Mouse (Mus musculus) kidney, adult 8-10 months (tissue): ENCODE measurements around the gene Golga5.
A peak's percentile ranks its signal among the peaks of the same experiment; 100 is the strongest.
"Not testable (repeated sequence)": the region's sequence is repeated elsewhere in the genome, so short reads cannot be mapped to it uniquely, and the experiment has no call there.

Experiments
- DNase-seq, 2 experiments: peaks; one replicate each; pipeline ENCODE4 v3.0.0; 2022

The Golga5 gene

GRCm38 (mm10) chr12:102450437-102450836 is 18.5 kb upstream of the Golga5 start:
- DNase-seq = peak in 1 of 2 experiments; percentile 30

GRCm38 (mm10) chr12:102451126-102451851 is 17.6 kb upstream of the Golga5 start:
- DNase-seq = peak; percentile 36 to 42

DNA sequence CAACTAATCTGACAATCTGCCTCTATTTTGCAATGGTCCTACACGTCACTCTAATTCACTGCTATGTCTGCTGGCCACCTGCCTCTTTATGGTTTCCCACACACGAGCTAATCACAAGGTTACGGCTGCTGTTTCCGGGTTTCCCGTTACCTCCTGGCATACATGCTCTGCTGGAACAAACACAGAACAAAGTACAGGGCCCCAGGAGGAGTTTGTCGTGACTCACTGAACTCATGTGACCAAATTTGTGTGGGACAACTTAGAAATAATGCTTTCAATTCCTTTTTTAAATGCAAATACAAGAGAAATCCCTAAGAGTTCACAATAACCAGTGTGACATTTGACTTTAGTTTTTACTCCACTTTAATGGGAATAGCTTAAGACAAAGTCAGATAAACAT is 15.4 kb upstream of the Golga5 start:
- DNase-seq = peak; percentile 68 to 72

GRCm38 (mm10) chr12:102456467-102457193 is 12.3 kb upstream of the Golga5 start:
- no peak for DNase-seq

- no peak for DNase-seq
Measured at GRCm38 (mm10) chr12:102460014-102460413, 8.9 kb upstream of the Golga5 start.

DNA sequence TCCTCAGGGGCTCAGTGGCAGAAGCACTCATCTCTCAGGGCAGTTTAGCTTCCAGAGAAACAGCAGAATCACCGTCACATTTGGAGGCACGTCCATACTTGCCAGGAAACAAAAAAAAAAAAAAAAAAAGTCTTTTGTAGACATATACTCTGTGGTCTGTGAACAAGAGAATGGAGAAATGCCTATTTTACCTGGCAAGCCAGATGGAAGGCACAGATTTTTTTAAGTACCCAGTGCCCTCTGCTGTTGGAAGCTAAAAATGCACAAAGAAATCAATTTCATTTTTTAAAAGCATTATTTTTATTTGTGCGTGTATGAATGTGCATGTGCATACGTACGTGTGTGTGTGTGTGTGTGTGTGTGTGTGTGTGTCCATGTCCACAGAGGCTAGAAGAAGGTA is 7.8 kb upstream of the Golga5 start:
- DNase-seq = no peak

GRCm38 (mm10) chr12:102464650-102465049 is 4.3 kb upstream of the Golga5 start:
- no peak for DNase-seq

GRCm38 (mm10) chr12:102468136-102468535 is 799 bp upstream of the Golga5 start:
- no peak for DNase-seq

GRCm38 (mm10) chr12:102474411-102474810 is 5.5 kb downstream of the Golga5 start:
- DNase-seq = no peak

DNA sequence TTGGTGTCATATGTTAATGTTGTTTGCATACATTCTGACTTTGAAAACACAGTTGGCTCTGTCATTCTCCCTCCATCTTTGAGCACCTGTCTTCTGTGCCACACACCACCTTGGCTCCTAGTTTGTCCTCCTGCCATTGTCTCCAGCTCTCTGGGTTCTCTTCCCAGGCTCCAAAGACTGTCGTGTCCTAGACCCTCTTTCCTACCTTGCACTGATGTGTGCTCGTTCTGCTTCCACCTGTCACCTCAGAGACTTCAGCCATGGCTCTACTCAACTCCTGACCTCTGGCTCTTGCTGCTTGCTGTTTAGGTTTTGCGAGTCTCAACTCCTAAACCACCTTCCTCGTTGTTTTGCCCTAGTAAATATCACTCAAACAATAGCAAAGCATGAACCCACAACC is 11.5 kb downstream of the Golga5 start:
- no peak for DNase-seq

GRCm38 (mm10) chr12:102484946-102485345 is 16.0 kb downstream of the Golga5 start:
- DNase-seq = no peak

- DNase-seq = no peak
Measured at GRCm38 (mm10) chr12:102491911-102492310, 23.0 kb downstream of the Golga5 start.

- not testable (repeated sequence) for DNase-seq
Measured at GRCm38 (mm10) chr12:102495754-102496153, 26.8 kb downstream of the Golga5 start.

DNA sequence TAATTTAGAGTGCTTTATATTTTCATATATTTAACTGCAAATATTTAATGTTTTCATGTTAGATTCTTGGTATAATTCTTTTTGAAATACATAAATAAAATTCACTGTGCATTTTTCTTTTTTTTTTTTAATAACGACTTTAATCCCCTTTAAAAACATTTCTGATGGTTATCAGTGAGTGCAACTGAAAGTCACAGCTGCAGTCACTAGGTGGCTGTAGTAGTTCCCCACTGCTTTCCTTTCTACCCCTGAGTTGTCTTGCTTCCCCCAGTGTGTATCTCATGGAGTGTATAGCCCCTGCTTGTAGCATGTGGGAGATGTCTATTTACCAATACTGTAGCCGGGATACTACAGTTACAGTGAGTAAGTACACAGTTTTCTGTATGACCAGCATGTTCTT is 29.0 kb downstream of the Golga5 start:
- no peak for DNase-seq

DNA sequence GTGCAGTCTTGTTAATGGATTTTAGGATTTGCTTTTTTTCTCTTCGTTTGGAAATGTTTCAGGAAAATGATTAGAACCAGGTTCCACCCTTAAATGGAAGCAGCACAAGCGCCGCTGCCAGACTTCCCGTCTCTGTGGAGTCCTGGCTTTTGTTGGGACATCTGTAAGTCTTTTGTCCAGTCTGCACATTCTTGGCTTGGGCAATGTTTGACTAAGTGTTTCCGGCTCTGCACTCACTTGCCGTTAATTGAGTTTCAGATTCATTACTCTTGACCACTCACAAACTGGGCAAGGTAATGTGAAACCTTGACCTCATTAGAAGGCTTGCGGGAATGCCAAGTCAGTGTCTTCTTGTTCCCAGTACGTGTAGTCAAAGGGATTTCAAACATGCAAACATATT is 29.8 kb downstream of the Golga5 start:
- peak; percentile 87 to 89 for DNase-seq

DNA sequence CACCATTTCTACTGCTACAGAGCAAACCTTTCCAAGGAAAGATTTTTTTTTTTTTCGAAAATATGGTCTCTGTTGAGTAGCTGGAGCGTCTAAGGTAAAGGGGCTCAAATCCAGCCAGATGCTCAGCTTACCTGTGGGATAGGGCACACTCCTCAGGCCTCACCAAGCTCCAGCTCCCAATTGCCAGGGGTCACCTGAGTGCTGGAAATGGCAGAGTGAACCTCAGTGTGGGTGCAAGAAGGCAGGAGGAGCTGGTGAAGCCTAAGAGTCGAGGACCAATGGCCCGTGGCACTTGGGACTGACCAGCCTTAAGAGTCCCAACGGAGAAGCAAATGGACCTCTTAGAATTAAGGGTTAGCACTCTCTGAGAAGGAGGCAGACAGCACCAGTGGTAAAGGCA is 30.3 kb downstream of the Golga5 start:
- peak in 1 of 2 experiments; percentile 2 for DNase-seq

DNA sequence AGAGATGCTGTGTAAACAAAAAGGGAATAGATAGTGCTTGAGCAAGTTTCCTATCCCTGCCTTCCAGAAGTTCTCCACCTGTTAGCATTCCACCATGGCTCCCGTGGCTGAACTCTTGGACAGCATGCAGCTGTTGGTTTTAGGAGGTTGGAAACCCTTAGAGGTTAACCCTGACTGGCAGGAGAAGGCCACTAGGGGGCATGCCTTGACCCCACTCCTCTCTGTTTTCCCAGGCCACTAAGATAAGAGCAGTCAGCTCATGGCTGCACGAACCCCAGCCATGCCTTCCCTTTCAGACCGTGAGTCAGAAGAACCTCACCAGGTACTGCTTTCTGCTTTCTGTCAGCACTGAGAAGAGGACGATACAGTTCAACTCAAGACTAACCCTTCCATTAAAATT is 30.8 kb downstream of the Golga5 start:
- DNase-seq = peak in 1 of 2 experiments; percentile 8

DNA sequence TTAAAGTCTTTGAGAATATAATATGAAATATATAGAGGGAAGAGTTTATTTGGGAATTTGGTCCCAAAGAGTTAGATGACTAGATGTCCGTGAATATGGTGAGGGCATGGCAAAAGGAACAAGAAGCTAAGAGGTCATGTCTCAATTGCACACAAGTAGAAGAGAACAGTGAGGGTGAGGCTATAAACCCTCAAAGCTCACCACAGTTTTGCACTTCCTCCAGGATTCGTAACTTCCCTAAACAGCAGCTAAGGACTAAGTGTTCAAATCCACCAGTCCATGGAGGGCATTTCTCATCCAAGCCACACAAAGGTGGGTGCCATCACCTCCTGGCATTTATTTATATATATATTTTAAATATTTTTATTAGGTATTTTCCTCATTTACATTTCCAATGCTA is 32.1 kb downstream of the Golga5 start:
- no peak for DNase-seq

DNA sequence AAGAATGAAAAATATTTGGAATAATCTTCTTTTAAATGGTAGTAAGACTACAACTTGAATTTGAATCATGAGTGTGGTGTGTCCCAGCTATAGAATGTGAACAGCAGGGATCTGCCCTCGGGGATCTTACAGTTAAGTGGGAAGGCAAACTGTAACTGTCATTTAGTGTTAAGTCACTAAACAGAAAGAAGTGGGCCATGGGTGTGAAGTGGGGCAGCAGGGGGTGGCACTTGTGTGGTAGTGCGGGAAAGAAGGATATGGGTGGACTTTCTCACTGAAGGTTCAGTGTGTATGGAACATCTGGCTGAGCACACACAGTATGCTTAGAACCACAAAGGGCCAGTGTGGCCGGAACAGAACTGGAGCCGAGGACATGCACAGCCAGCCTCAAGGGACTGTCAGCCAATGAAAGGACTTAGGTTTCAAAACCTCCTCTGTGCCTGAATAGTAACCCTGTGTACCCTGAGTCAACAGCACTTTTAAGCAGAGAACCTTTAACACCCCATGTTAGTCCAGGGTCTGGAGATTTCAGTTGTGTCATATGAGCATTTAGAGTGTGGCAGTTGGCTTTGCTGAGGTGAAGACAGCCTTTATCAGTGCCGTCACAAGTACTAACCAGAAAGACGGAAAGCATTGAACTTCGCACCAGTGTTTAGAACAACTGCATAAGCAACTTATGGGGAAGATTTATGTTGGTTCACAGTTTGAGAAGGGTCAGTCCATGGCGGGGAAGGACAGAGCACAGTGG is 33.1 kb downstream of the Golga5 start:
- DNase-seq = no peak

DNA sequence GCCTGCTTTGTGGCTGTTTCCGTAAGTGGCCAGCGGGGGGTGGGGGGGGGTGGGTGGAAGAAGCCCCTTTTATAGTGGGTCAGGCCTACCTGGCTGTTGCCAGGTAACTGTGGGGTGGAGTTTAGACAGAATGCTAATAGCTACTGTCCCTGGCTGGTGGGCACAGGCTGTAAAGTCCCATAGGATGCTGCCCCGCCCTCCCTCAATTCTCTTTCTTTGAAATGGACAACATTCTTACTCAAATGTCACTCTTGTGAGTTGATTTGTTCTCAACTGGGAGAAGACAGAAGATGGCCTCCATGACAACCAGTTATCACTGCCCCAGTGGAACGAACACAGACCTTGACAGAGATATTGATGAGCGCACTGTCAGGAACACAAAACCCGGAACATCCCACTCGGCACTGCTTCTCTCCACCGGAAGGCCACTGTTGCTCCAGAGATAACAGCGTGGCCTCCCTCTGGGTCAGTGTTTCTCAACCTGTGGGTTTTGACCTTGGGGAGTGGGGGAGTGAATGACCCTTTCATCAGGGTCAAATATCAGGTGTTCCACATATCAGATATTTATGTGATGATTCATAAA is 36.3 kb downstream of the Golga5 start:
- DNase-seq = no peak

DNA sequence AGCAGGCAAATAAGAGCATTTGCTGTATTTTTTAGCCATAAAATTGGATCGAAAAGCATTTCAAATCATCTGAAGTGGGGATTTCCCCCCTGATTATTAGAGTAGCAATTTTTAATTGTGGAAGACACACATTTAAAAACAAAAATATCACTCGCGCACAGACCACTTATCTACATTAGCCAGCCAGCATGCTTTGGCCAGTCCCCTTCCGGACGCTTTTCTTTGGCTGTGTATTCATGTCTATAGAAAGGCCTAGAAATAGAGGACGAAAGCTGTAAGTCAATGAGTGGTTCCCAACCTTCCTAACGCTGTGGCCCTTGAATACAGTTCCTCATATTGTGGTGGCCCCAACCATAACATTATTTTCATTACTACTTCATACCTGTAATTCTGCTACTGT is 37.0 kb downstream of the Golga5 start:
- DNase-seq = no peak

GRCm38 (mm10) chr12:102511363-102511762 is 42.4 kb downstream of the Golga5 start:
- DNase-seq = no peak

DNA sequence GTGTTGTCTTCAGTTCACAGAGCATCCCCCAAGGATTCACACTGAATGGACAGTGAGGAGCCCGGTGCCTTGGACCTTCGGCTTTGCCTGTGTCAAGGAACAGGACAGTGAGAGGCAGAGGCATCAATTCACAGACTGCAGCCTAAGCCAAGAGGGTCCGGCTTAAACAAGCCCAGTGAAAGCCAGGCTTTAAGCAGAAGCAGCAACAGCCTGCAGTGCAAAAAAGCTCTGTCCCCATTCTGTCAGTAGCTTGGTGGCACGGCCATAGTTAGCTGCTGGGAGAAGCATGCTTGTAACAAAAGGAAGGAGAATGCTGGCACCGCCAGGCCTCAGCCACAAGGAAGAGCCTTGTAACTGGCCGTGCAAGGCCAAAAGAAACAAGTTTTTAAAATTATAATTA is 45.2 kb downstream of the Golga5 start:
- DNase-seq = no peak
